Mouse (Mus musculus): ENCODE measurements around the gene Ap1b1.

- no peak for TF ChIP-seq CTCF (IDR thresholded peaks at IDR 0.05; ENCODE audit: borderline replicate concordance, control insufficient read depth, extremely low read depth, insufficient read depth, low read length, poor library complexity)
- TF ChIP-seq POLR2A (IDR thresholded peaks at IDR 0.05; ENCODE audit: control insufficient read depth, extremely low read depth, insufficient read depth, low read length, poor library complexity), result no peak
Observed at GRCm38 (mm10) chr11:4998352-4998751, 11.7 kb downstream of the Ap1b1 start.

Data from thymus, adult 2 months (tissue).